Mouse (Mus musculus) lung, postnatal 14 days (tissue): ENCODE results near the gene Gde1.

Experiments used
- DNase-seq: peaks from one replicate; pipeline ENCODE4 v3.0.0; 2021

The Gde1 gene

DNA sequence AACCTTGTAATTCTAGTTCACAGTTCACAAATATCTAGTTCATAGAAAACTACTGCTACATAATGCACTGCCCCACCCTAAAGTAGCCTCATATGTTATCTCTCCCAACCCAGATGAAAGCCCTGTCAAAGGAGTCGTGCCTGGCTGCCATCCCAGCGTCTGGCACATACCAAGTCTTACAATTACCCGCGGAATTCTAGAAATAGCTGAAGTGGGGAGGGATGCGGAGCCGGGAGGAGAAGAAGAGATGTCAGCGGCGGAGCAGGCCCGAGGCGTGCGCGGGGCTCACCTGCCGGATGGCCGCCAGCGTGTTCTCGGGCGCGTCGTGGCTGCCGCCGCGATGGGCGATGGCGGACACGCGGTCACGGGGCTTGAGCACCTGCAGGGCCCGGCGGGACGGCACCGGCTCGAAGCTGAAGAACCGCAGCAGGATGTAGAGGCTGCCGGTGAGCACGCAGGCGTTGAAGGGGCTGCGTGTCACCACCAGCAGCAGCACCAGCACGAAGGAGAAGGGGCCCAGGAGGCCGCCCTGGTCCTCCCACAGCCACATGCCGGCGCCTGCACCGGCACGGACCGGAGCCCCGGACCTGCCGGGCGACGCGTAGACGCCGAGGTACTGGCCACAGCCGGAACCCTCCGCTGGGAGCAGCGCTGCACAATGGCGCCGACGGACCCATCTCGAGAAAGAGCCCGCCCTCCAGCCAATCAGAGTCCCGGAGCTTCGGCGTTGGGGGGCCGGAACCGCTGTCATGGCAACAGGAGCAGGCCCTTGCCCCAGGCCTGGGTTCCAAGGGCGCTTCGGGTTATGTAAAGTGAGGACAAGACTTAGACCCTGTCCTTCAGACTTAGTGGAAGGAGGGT is at the start of gene Gde1:
TSS of gene Gde1 (minus strand) at position 678 of the 861 bp plus-strand sequence.
- DNase-seq, result peak; percentile 92

- no peak for DNase-seq
These were observed 46.0 kb upstream of the Gde1 start for GRCm38 (mm10) chr7:118751625-118752024.

DNA sequence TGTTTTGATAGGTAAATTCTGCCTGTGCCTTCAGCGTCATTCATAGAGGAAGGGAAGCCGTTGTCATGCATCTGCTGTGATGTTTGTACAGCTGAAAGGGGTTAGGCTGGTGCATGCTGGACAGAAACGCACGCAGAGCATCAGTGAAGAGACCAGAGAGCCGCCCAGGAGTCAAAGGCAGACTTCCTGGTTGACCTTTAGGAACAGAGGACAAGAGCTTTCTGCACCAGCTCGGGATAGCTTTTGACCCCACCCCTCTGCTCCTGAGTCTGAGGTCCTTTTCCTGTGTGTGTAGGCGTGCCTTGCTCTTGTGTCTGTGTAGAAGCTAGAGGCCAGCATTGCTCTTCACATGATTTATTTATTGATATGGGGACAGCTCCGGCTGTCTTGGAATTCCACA is 44.1 kb upstream of the Gde1 start:
- DNase-seq, result no peak

- no peak for DNase-seq
These were observed 42.5 kb upstream of the Gde1 start for GRCm38 (mm10) chr7:118747891-118748672.

- DNase-seq, result no peak
These were observed 39.2 kb upstream of the Gde1 start for GRCm38 (mm10) chr7:118744766-118745165.

GRCm38 (mm10) chr7:118742278-118742677 is 36.7 kb upstream of the Gde1 start:
- DNase-seq, result no peak

GRCm38 (mm10) chr7:118740532-118741338 is 35.2 kb upstream of the Gde1 start:
- peak; percentile 99 for DNase-seq

GRCm38 (mm10) chr7:118739975-118740531 is 34.5 kb upstream of the Gde1 start, which contains the start of gene Vps35l:
Vps35l (plus strand) TSS chr7:118740226.
- DNase-seq, result peak; percentile 84

GRCm38 (mm10) chr7:118738730-118739129 is 33.2 kb upstream of the Gde1 start:
- no peak for DNase-seq

DNA sequence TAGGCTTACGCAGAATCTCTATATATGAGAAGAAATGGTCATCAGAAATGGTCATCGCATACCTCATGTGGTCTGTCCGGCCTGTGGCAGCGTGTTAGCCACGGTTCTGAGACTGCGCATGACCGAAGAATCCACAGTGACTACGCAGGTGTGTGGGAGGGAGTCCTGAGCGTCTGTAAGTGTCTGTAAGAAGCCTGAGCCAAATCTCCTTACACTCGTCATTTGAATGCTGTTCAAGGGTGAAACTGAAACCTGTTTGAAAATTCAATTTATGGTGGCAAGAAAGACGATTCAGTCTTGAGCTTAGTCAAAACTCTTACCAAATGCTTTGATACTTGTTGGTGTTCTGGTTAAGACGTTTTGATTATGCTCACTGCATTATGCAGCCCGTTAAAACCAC is 27.6 kb upstream of the Gde1 start:
- no peak for DNase-seq

DNA sequence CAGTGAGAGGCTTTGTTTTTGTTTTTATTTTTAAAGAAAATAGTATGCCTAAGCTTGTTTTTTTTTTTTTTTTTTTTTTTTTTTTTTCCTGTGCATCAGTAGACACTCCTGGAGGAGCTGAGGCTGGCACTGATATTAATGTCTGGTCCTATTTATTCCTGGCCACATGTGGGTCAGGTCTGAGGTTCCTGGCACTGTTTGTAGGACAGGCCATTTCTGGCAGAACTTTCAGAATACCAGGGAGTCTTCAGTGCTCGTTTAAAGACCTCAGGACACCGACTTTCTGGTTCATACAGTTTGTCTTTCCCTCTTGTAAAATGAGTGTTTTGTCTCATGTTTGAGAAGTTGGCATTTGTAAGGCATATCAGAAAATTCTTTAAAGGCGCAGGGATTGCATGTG is 26.2 kb upstream of the Gde1 start:
- DNase-seq, result no peak

- no peak for DNase-seq
These were observed 23.4 kb upstream of the Gde1 start for GRCm38 (mm10) chr7:118728846-118729587.

DNA sequence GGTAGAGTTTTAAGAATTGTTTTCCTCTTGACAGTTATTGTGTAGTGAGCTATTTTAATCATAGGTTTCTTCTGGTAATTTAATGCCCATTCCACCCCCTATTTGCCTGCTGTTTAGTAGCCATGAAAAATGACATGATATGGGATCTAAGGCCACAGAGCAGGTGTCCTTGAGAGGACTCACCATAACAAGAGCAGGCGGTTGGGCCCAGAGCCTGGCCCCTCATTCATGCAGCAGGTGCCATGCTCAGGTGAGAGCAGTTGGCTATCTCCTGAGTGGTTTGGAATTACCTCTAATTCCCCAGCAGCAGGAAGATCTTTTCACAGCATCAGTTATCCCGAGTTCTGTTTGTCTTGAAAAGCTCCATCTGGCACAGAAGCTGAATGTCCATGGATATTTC is 19.9 kb upstream of the Gde1 start:
- DNase-seq, result no peak

DNA sequence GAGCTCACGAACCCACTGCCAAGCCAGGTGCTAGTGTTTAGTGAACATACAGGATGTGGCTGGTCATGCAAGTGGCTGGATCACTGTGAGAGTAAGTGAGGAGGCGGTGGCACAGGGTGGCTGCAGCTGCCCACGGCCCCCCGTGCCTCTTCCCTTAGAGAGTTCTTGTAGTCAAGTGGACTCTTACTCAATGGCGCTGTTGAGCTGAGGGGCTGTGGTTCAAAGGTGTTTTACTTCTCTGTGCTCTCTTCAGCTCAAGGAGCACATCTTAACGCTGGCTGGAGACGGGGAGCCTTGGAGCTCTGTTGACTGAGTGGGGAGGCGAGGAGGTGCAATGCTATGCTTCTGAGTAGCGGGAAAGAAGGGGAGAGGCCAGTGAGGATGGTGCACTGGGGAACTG is 18.3 kb upstream of the Gde1 start:
- DNase-seq, result peak; percentile 62

DNA sequence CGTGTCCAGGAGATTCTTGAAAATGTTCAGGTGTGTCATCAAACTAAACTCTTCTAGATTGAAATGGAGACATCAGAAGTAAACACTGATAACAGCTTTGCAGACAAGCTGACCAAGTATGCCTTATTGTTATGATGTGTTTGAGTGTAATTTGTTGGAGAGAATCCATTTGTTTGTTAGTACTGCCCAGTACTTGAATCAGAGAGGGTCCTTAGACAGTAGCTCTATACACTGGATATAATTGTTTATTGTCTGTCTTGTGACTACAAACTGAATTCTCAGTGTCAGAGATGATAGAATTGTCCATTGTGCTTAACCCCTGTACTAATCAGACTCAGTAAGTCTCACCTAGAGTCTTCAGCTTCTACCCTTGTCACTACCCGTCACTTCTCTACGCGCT is 12.5 kb upstream of the Gde1 start:
- DNase-seq, result no peak

DNA sequence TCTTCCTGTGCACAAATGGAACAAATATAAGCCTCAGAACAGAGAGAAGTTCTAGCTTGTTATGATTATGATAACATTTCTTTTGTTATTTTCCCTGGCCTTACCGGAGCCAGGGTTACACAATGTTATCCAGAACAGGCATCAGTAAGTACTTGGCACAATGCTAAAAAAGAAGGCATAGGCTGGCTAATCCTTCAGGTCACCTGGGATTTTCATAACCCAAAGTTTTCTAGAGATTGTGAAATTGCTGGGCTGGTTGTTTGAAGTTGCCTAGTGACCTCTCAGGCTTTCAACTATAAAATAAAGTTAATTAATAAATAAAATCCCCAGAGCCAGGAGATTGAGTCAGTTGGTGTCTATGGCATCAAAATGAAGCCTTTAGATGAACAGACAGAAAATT is 9.3 kb upstream of the Gde1 start:
- DNase-seq, result no peak

- peak; percentile 93 for DNase-seq
These were observed 6.9 kb upstream of the Gde1 start, which contains the start of gene Ccp110 for GRCm38 (mm10) chr7:118712228-118713173. Ccp110 (plus strand) TSS chr7:118712552.

DNA sequence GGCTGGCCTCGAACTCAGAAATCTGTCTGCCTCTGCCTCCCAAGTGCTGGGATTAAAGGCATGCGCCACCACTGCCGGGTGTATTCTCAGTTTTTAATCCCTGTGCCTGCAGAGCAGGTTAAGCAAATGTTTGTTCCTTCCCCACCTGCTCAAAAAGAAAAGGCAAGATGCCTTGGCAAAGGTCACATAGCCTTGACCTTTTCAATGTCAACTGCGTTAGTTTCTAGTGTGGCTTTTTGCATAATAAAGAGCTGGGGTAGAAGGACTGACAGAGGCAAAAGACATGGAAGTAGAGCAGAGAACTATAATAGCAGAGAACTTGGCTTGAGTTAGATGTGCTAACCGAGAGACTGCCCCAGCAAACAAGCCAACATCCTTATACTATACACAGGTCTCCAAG is 5.2 kb upstream of the Gde1 start:
- DNase-seq, result no peak

- DNase-seq, result peak; percentile 55
These were observed 2.4 kb upstream of the Gde1 start for GRCm38 (mm10) chr7:118708002-118708401.

DNA sequence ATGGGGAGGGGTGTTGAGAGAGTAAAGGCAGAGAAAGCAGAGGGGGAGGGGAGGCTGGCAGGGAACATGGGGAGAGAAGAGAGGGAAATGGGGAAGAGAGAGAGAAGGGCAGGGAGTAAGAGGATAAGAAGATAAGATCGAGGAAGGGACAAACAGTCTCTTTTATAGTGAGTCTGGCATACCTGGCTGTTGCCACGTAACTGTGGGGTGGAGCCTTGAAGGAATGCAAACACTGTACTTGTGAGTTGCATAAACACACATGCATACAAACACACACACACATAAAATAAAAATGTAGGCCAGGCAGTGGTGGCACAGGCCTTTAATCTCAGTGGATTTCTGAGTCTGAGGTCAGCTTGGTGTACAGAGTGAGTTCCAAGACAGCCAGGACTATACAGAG is 1.6 kb upstream of the Gde1 start:
- no peak for DNase-seq

GRCm38 (mm10) chr7:118706488-118706887 is 910 bp upstream of the Gde1 start:
- no peak for DNase-seq
